Mouse (Mus musculus): ENCODE measurements around the gene Nuak1. TPM values are rescaled to one million over a fixed set of nuclear protein-coding genes. Genes with fewer than 3 reads are reported as not detected.

Nuak1 gene
- total and polyA plus RNA-seq, 2 experiments = 0.65 to 1.4 TPM

- Histone ChIP-seq H3K27ac (replicated peaks; ENCODE audit: insufficient read depth, low read depth, low read length) (no peak overlapping the region), H3K9ac (ENCODE audit: low read depth, low read length) (no peak overlapping the region), H3K27me3 (ENCODE audit: control insufficient read depth, insufficient read depth, low read length) (no peaks in the 10 kb centered on the region), H3K4me3 (ENCODE audit: insufficient read depth, low read depth, low read length) (no peak overlapping the region), H3K36me3 (ENCODE audit: control insufficient read depth, insufficient read depth, low read length) (no peaks in the 10 kb centered on the region), H3K79me2 (ENCODE audit: control insufficient read depth, insufficient read depth, low read length) (no peaks in the 10 kb centered on the region), H3K4me1 (ENCODE audit: control insufficient read depth, insufficient read depth, low read length) (peaks cover 6% of the 10 kb centered on the region)
- no peak for DNase-seq (ENCODE audit: extremely low read depth, low read depth, low spot score)
- WGBS = 94% methylated on average over 6 of the region's 6 CpGs
- TF ChIP-seq CTCF (IDR thresholded peaks at IDR 0.05; ENCODE audit: low read depth, low read length) = no peak
- no peak for TF ChIP-seq POLR2A (IDR thresholded peaks at IDR 0.05; ENCODE audit: extremely low read depth, insufficient read depth, low read length)
These were observed 19.8 kb downstream of the Nuak1 start for GRCm38 (mm10) chr10:84420589-84420988.

- Histone ChIP-seq H3K9ac (ENCODE audit: low read depth, low read length) (no peak overlapping the region), H3K4me3 (ENCODE audit: insufficient read depth, low read depth, low read length) (no peak overlapping the region), H3K79me2 (ENCODE audit: control insufficient read depth, insufficient read depth, low read length) (no peaks in the 10 kb centered on the region), H3K36me3 (ENCODE audit: control insufficient read depth, insufficient read depth, low read length) (no peaks in the 10 kb centered on the region), H3K27ac (replicated peaks; ENCODE audit: insufficient read depth, low read depth, low read length) (no peak overlapping the region), H3K27me3 (ENCODE audit: control insufficient read depth, insufficient read depth, low read length) (no peaks in the 10 kb centered on the region), H3K4me1 (ENCODE audit: control insufficient read depth, insufficient read depth, low read length) (no peaks in the 10 kb centered on the region)
- TF ChIP-seq POLR2A (IDR thresholded peaks at IDR 0.05; ENCODE audit: extremely low read depth, insufficient read depth, low read length) = no peak
- TF ChIP-seq CTCF (IDR thresholded peaks at IDR 0.05; ENCODE audit: low read depth, low read length) = no peak
- DNase-seq (ENCODE audit: extremely low read depth, low read depth, low spot score) = peak; percentile 33
These were observed 22.0 kb downstream of the Nuak1 start for GRCm38 (mm10) chr10:84418421-84418820.

DNA sequence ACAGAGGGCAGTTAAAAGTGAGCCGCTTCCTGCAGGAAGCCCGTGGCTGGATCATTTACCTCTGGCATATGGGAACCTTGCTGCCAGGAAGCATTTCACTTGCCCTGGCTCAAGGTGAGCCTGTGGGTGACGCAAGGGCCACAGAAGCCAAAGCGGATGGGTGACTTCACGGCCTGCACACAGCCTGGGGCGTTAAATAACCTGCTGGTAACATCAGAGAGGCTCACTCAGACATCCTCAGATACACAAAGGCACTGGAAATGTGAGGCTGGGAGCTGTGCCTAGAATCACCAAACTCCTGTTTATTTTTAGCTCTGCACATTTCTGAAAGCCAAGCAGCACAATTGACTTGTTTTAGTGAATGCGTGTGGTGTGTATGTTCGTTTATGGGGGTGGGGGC is 23.6 kb downstream of the Nuak1 start:
- no peak overlapping the region for H3K9ac ChIP-seq (ENCODE audit: low read depth, low read length)
- H3K4me3 ChIP-seq (ENCODE audit: insufficient read depth, low read depth, low read length) = no peak overlapping the region
- no peaks in the 10 kb centered on the region for H3K79me2 ChIP-seq (ENCODE audit: control insufficient read depth, insufficient read depth, low read length)
- 50% methylated on average over 8 of the region's 8 CpGs for WGBS
- H3K27ac ChIP-seq (replicated peaks; ENCODE audit: insufficient read depth, low read depth, low read length) = no peak overlapping the region
- no peaks in the 10 kb centered on the region for H3K4me1 ChIP-seq (ENCODE audit: control insufficient read depth, insufficient read depth, low read length)
- TF ChIP-seq POLR2A (IDR thresholded peaks at IDR 0.05; ENCODE audit: extremely low read depth, insufficient read depth, low read length) (no peak), CTCF (IDR thresholded peaks at IDR 0.05; ENCODE audit: low read depth, low read length) (no peak)
- no peaks in the 10 kb centered on the region for H3K27me3 ChIP-seq (ENCODE audit: control insufficient read depth, insufficient read depth, low read length)
- H3K36me3 ChIP-seq (ENCODE audit: control insufficient read depth, insufficient read depth, low read length) = no peaks in the 10 kb centered on the region
- peak; percentile 75 for DNase-seq (ENCODE audit: extremely low read depth, low read depth, low spot score)

GRCm38 (mm10) chr10:84414981-84415700 is 25.3 kb downstream of the Nuak1 start:
- Histone ChIP-seq H3K36me3 (ENCODE audit: control insufficient read depth, insufficient read depth, low read length) (no peaks in the 10 kb centered on the region), H3K27me3 (ENCODE audit: control insufficient read depth, insufficient read depth, low read length) (no peaks in the 10 kb centered on the region), H3K9ac (ENCODE audit: low read depth, low read length) (no peak overlapping the region), H3K4me3 (ENCODE audit: insufficient read depth, low read depth, low read length) (no peak overlapping the region), H3K79me2 (ENCODE audit: control insufficient read depth, insufficient read depth, low read length) (no peaks in the 10 kb centered on the region), H3K27ac (replicated peaks; ENCODE audit: insufficient read depth, low read depth, low read length) (no peak overlapping the region), H3K4me1 (ENCODE audit: control insufficient read depth, insufficient read depth, low read length) (peaks cover 2% of the 10 kb centered on the region; the same call in 1 of the 2 replicates)
- WGBS = 91% methylated on average over 8 of the region's 8 CpGs
- TF ChIP-seq POLR2A (IDR thresholded peaks at IDR 0.05; ENCODE audit: extremely low read depth, insufficient read depth, low read length) = no peak
- no peak for DNase-seq (ENCODE audit: extremely low read depth, low read depth, low spot score)

DNA sequence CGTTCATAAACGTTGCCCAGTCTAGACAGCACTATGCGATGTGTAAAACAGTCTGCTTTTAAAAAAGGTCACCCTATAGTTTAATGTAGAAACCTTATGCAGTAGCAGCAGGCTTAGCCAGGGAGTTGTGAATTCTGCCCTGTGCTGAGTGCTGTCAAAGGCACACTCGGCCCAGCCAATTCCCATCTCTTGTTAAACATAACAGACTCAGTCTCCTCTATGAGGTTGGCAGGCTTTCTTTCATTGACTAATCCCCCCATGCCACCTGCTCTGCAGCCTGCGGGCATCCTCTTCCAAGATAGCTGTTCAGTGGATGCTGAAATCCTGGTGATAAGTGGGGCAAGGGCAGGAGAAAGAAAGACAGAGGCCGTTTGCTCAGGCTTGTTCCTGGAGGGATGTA is 27.1 kb downstream of the Nuak1 start:
- Histone ChIP-seq H3K36me3 (ENCODE audit: control insufficient read depth, insufficient read depth, low read length) (no peaks in the 10 kb centered on the region), H3K4me3 (ENCODE audit: insufficient read depth, low read depth, low read length) (no peak overlapping the region), H3K4me1 (ENCODE audit: control insufficient read depth, insufficient read depth, low read length) (peaks cover 2% of the 10 kb centered on the region; the same call in 1 of the 2 replicates), H3K27ac (replicated peaks; ENCODE audit: insufficient read depth, low read depth, low read length) (no peak overlapping the region), H3K79me2 (ENCODE audit: control insufficient read depth, insufficient read depth, low read length) (no peaks in the 10 kb centered on the region), H3K27me3 (ENCODE audit: control insufficient read depth, insufficient read depth, low read length) (no peaks in the 10 kb centered on the region), H3K9ac (ENCODE audit: low read depth, low read length) (no peak overlapping the region)
- no peak for DNase-seq (ENCODE audit: extremely low read depth, low read depth, low spot score)
- 79% methylated on average over 6 of the region's 6 CpGs for WGBS
- no peak for TF ChIP-seq POLR2A (IDR thresholded peaks at IDR 0.05; ENCODE audit: extremely low read depth, insufficient read depth, low read length)
- no peak for TF ChIP-seq CTCF (IDR thresholded peaks at IDR 0.05; ENCODE audit: low read depth, low read length)

- Histone ChIP-seq H3K9ac (ENCODE audit: low read depth, low read length) (no peak overlapping the region), H3K36me3 (ENCODE audit: control insufficient read depth, insufficient read depth, low read length) (no peaks in the 10 kb centered on the region), H3K27me3 (ENCODE audit: control insufficient read depth, insufficient read depth, low read length) (no peaks in the 10 kb centered on the region), H3K4me1 (ENCODE audit: control insufficient read depth, insufficient read depth, low read length) (peaks cover 2% of the 10 kb centered on the region; the same call in 1 of the 2 replicates), H3K79me2 (ENCODE audit: control insufficient read depth, insufficient read depth, low read length) (no peaks in the 10 kb centered on the region), H3K4me3 (ENCODE audit: insufficient read depth, low read depth, low read length) (no peak overlapping the region), H3K27ac (replicated peaks; ENCODE audit: insufficient read depth, low read depth, low read length) (no peak overlapping the region)
- 64% methylated on average over 12 of the region's 12 CpGs for WGBS
- peak; percentile 46 for DNase-seq (ENCODE audit: extremely low read depth, low read depth, low spot score)
- no peak for TF ChIP-seq POLR2A (IDR thresholded peaks at IDR 0.05; ENCODE audit: extremely low read depth, insufficient read depth, low read length)
- TF ChIP-seq CTCF (IDR thresholded peaks at IDR 0.05; ENCODE audit: low read depth, low read length) = no peak
These were observed 28.0 kb downstream of the Nuak1 start for GRCm38 (mm10) chr10:84412326-84412962.

All from liver, adult 2 months (tissue).